Mouse (Mus musculus) embryonic fibroblast, embryonic 13.5 days (primary cell): ENCODE data around the gene Wbp2.

Experiments used
- CTCF ChIP-seq: IDR thresholded peaks from 2 replicates; pipeline ENCODE4 v1.5.1; 2011; ENCODE audit warnings: mild to moderate bottlenecking, control low read depth, low read length, moderate library complexity, borderline replicate concordance; ENCODE audit not compliant: insufficient read depth
- POLR2A ChIP-seq: IDR thresholded peaks from 2 replicates; pipeline ENCODE4 v1.6.1; 2011; ENCODE audit warnings: low read depth, mild to moderate bottlenecking, control low read depth, low read length, moderate library complexity

- TF ChIP-seq CTCF = no peak
- no peak for TF ChIP-seq POLR2A
These were observed 28.7 kb downstream of the Wbp2 start for GRCm38 (mm10) chr11:116058022-116058614.
